Mouse (Mus musculus): ENCODE results near the gene Fancd2. TPM values are rescaled to one million over a fixed set of nuclear protein-coding genes. Genes with fewer than 3 reads are reported as not detected.
A peak's percentile ranks its signal among the peaks of the same experiment; 100 is the strongest.

Fancd2 gene
- under 1 TPM; 0.06 to 0.79 (median 0.18) TPM for total RNA-seq (2022)

- DNase-seq (ENCODE audit: low spot score) = peak; percentile 91
These were observed at the start of gene Fancd2, which contains the start of gene Emc3 for GRCm38 (mm10) chr6:113530932-113531839. Fancd2 (plus strand) TSS chr6:113531682. Emc3 (minus strand) TSS chr6:113531652.

GRCm38 (mm10) chr6:113482477-113483099, 48.9 kb upstream of the Fancd2 start:
- peak; percentile 11 for DNase-seq (ENCODE audit: low spot score)

- peak; percentile 93 for DNase-seq (ENCODE audit: low spot score)
These were observed 48.3 kb upstream of the Fancd2 start, which contains the start of gene Creld1 for GRCm38 (mm10) chr6:113483100-113483615. Creld1 (plus strand) TSS chr6:113483297.

GRCm38 (mm10) chr6:113483729-113484128, 47.8 kb upstream of the Fancd2 start:
- DNase-seq (ENCODE audit: low spot score) = no peak

- no peak for DNase-seq (ENCODE audit: low spot score)
These were observed 44.3 kb upstream of the Fancd2 start for GRCm38 (mm10) chr6:113487125-113487576.

- DNase-seq (ENCODE audit: low spot score) = no peak
These were observed 42.1 kb upstream of the Fancd2 start for GRCm38 (mm10) chr6:113489410-113489809.

GRCm38 (mm10) chr6:113492101-113492864, 39.2 kb upstream of the Fancd2 start:
- DNase-seq (ENCODE audit: low spot score) = no peak

- DNase-seq (ENCODE audit: low spot score) = peak; percentile 63
These were observed 37.2 kb upstream of the Fancd2 start for GRCm38 (mm10) chr6:113494258-113494788.

- no peak for DNase-seq (ENCODE audit: low spot score)
These were observed 36.3 kb upstream of the Fancd2 start for GRCm38 (mm10) chr6:113495071-113495675.

- no peak for DNase-seq (ENCODE audit: low spot score)
These were observed 32.1 kb upstream of the Fancd2 start for GRCm38 (mm10) chr6:113499346-113499745.

GRCm38 (mm10) chr6:113501388-113502084, 29.9 kb upstream of the Fancd2 start, which contains the start of gene Prrt3:
Prrt3 (minus strand) TSS chr6:113501931.
- no peak for DNase-seq (ENCODE audit: low spot score)

- DNase-seq (ENCODE audit: low spot score) = no peak
These were observed 28.7 kb upstream of the Fancd2 start for GRCm38 (mm10) chr6:113502801-113503200.

GRCm38 (mm10) chr6:113505689-113506088, 25.8 kb upstream of the Fancd2 start:
- no peak for DNase-seq (ENCODE audit: low spot score)

GRCm38 (mm10) chr6:113507130-113507529, 24.4 kb upstream of the Fancd2 start:
- DNase-seq (ENCODE audit: low spot score) = no peak

- DNase-seq (ENCODE audit: low spot score) = no peak
These were observed 23.1 kb upstream of the Fancd2 start for GRCm38 (mm10) chr6:113508272-113508946.

GRCm38 (mm10) chr6:113508947-113509280, 22.6 kb upstream of the Fancd2 start:
- DNase-seq (ENCODE audit: low spot score) = no peak

GRCm38 (mm10) chr6:113513944-113514343, 17.5 kb upstream of the Fancd2 start:
- no peak for DNase-seq (ENCODE audit: low spot score)

- no peak for DNase-seq (ENCODE audit: low spot score)
These were observed 16.9 kb upstream of the Fancd2 start for GRCm38 (mm10) chr6:113514600-113514999.

GRCm38 (mm10) chr6:113517434-113518080, 13.9 kb upstream of the Fancd2 start:
- no peak for DNase-seq (ENCODE audit: low spot score)
